Comparison of ENCODE assay signal across 8 mouse cellular contexts in the genomic region with DNA sequence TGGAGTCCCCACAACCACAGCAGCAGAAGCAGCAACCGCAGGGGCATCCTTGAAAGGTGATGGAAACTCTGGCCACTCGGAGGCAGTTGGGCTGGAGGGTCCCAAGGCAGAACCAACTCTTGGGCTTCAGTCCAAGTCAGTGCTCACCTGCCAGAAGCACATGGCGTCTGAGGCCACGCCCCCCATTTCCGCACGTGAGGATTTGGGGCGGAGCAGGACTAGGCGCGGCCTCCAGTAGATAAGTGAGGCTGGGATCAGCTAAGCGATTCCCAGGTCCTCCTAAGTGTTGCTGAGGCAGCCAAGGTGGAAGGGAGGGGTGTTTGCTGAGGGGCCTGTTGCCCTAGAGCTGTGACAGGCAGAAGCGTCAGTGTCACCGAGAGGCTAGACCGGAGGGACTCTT. TPM values are rescaled to one million over a fixed set of nuclear protein-coding genes. Genes with fewer than 3 reads are reported as not detected.
A peak's percentile ranks its signal among the peaks of the same experiment; 100 is the strongest.
DNase-seq lines count a peak whose midpoint lies in the region; ATAC-seq lines count a peak whose summit lies in the region.

No protein-coding gene starts in this region.

- no peak overlapping the region for H3K4me3 ChIP-seq in forebrain, embryonic 12.5 days (replicated peaks)
- H3K4me3 ChIP-seq in liver, embryonic 11.5 days (ENCODE audit: low read depth, low read length): peak overlapping the region; percentile 27
- 0 out of 2 replicates have a peak overlapping the region, but pooled peaks have one; percentile 7 for H3K4me3 ChIP-seq in stomach, embryonic 15.5 days (replicated peaks)

- WGBS in forebrain, embryonic 12.5 days: 3% methylated on average over 13 of the region's 13 CpGs
- WGBS in liver, embryonic 11.5 days: 3% methylated on average over 13 of the region's 13 CpGs
- WGBS in stomach, embryonic 15.5 days: 4% methylated on average over 13 of the region's 13 CpGs

- H3K36me3 ChIP-seq in forebrain, embryonic 12.5 days (replicated peaks): no peaks in the 10 kb centered on the region
- no peaks in the 10 kb centered on the region for H3K36me3 ChIP-seq in liver, embryonic 11.5 days (ENCODE audit: control insufficient read depth, insufficient read depth, low read length)
- H3K36me3 ChIP-seq in stomach, embryonic 15.5 days: no peaks in the 10 kb centered on the region

- H3K9me3 ChIP-seq in forebrain, embryonic 12.5 days: peaks cover 7% of the 10 kb centered on the region; the same call in 1 of the 2 replicates
- H3K9me3 ChIP-seq in liver, embryonic 11.5 days (ENCODE audit: control insufficient read depth, low read length): peaks cover 2% of the 10 kb centered on the region; the same call in 1 of the 2 replicates
- H3K9me3 ChIP-seq in stomach, embryonic 15.5 days: no peaks in the 10 kb centered on the region

- peaks cover 37% of the 10 kb centered on the region for H3K4me1 ChIP-seq in forebrain, embryonic 12.5 days
- peaks cover 37% of the 10 kb centered on the region for H3K4me1 ChIP-seq in liver, embryonic 11.5 days (replicated peaks; ENCODE audit: control insufficient read depth, insufficient read depth, low read length)
- H3K4me1 ChIP-seq in stomach, embryonic 15.5 days: peaks cover 27% of the 10 kb centered on the region

- DNase-seq in thymus, postnatal 25 days: peak; percentile 36
- no peak for DNase-seq in thymus, adult 18-20 months
- no peak for DNase-seq in liver, embryonic 11.5 days (ENCODE audit: low spot score)
- DNase-seq in frontal cortex, postnatal 25 days (ENCODE audit: low spot score in 2 of 2): no peak
- no peak for DNase-seq in layer of hippocampus, adult 11-12 months (ENCODE audit: low spot score)
- DNase-seq in gastrocnemius, postnatal 36 days: no peak

- peaks cover 56% of the 10 kb centered on the region for H3K27me3 ChIP-seq in forebrain, embryonic 12.5 days
- H3K27me3 ChIP-seq in liver, embryonic 11.5 days (replicated peaks; ENCODE audit: control insufficient read depth, insufficient read depth, low read length): peaks cover 24% of the 10 kb centered on the region
- peaks cover 6% of the 10 kb centered on the region for H3K27me3 ChIP-seq in stomach, embryonic 15.5 days (replicated peaks)

- intact Hi-C loops in gastrocnemius, postnatal 36 days (cut with DNase I): no loop called here

- H3K9ac ChIP-seq in forebrain, embryonic 12.5 days: no peak overlapping the region
- H3K9ac ChIP-seq in liver, embryonic 11.5 days (ENCODE audit: low read depth, low read length): no peak overlapping the region
- no peak overlapping the region for H3K9ac ChIP-seq in stomach, embryonic 15.5 days

- peak overlapping the region; percentile 34 for H3K4me2 ChIP-seq in forebrain, embryonic 12.5 days
- H3K4me2 ChIP-seq in liver, embryonic 11.5 days: peak overlapping the region; percentile 56
- H3K4me2 ChIP-seq in stomach, embryonic 15.5 days: peak overlapping the region; percentile 36

- no peak overlapping the region for H3K27ac ChIP-seq in forebrain, embryonic 12.5 days
- H3K27ac ChIP-seq in liver, embryonic 11.5 days (ENCODE audit: low read depth, low read length): no peak overlapping the region
- no peak overlapping the region for H3K27ac ChIP-seq in stomach, embryonic 15.5 days

- no peak for ATAC-seq in forebrain, embryonic 12.5 days (ENCODE audit: low FRiP score)
- peak; percentile 42 for ATAC-seq in liver, embryonic 11.5 days (replicated peaks; ENCODE audit: low FRiP score)
- peak; percentile 59 for ATAC-seq in stomach, embryonic 15.5 days (ENCODE audit: insufficient read depth, low FRiP score, low read depth)

RNA-seq across cellular contexts. Expression of a gene that starts 0.9 kb away (rescaled TPM):
- 1.1 and 1.3 TPM in 2 replicates for polyA plus RNA-seq in forebrain, embryonic 12.5 days (2016; fragmentation: Nextera tagmentation; extraction: Ambion mirVana)
- 0.69 and 0.73 TPM in 2 replicates for polyA plus RNA-seq in liver, embryonic 11.5 days (2014; fragmentation: Nextera tagmentation; extraction: Ambion mirVana)
- 2.3 and 2.9 TPM in 2 replicates for polyA plus RNA-seq in stomach, embryonic 15.5 days (2015; fragmentation: Nextera tagmentation; extraction: Ambion mirVana)
- not detected for total RNA-seq in gastrocnemius, postnatal 36 days (2021)

RNA-seq across cellular contexts. Expression of a gene that starts 11.2 kb away (rescaled TPM):
- 5.8 and 6.5 TPM in 2 replicates for polyA plus RNA-seq in forebrain, embryonic 12.5 days (2016; fragmentation: Nextera tagmentation; extraction: Ambion mirVana)
- polyA plus RNA-seq in liver, embryonic 11.5 days (2014; fragmentation: Nextera tagmentation; extraction: Ambion mirVana): 2.7 and 3.8 TPM in 2 replicates
- polyA plus RNA-seq in stomach, embryonic 15.5 days (2015; fragmentation: Nextera tagmentation; extraction: Ambion mirVana): 10.6 and 10.7 TPM in 2 replicates
- 1 to 10 TPM; 9.6 to 10.0 TPM for total RNA-seq in gastrocnemius, postnatal 36 days (2021)

RNA-seq across cellular contexts. Expression of a gene that starts 15.5 kb away (rescaled TPM):
- polyA plus RNA-seq in forebrain, embryonic 12.5 days (2016; fragmentation: Nextera tagmentation; extraction: Ambion mirVana): 148 and 153 TPM in 2 replicates
- 140 and 158 TPM in 2 replicates for polyA plus RNA-seq in liver, embryonic 11.5 days (2014; fragmentation: Nextera tagmentation; extraction: Ambion mirVana)
- polyA plus RNA-seq in stomach, embryonic 15.5 days (2015; fragmentation: Nextera tagmentation; extraction: Ambion mirVana): 131 and 141 TPM in 2 replicates
- 10 to 100 TPM; 47.3 to 49.9 TPM for total RNA-seq in gastrocnemius, postnatal 36 days (2021)

RNA-seq across cellular contexts. Expression of a gene that starts 15.9 kb away (rescaled TPM):
- polyA plus RNA-seq in forebrain, embryonic 12.5 days (2016; fragmentation: Nextera tagmentation; extraction: Ambion mirVana): 14.4 and 14.7 TPM in 2 replicates
- polyA plus RNA-seq in liver, embryonic 11.5 days (2014; fragmentation: Nextera tagmentation; extraction: Ambion mirVana): 7.5 and 9.5 TPM in 2 replicates
- polyA plus RNA-seq in stomach, embryonic 15.5 days (2015; fragmentation: Nextera tagmentation; extraction: Ambion mirVana): 13.5 and 14.7 TPM in 2 replicates
- total RNA-seq in gastrocnemius, postnatal 36 days (2021): 1 to 10 TPM; 1.5 to 2.0 TPM

RNA-seq across cellular contexts. Expression of a gene that starts 45.3 kb away (rescaled TPM):
- polyA plus RNA-seq in forebrain, embryonic 12.5 days (2016; fragmentation: Nextera tagmentation; extraction: Ambion mirVana): 18.4 and 23.1 TPM in 2 replicates
- 9.9 TPM in 2 replicates for polyA plus RNA-seq in liver, embryonic 11.5 days (2014; fragmentation: Nextera tagmentation; extraction: Ambion mirVana)
- 11.6 and 12.8 TPM in 2 replicates for polyA plus RNA-seq in stomach, embryonic 15.5 days (2015; fragmentation: Nextera tagmentation; extraction: Ambion mirVana)
- total RNA-seq in gastrocnemius, postnatal 36 days (2021): 1 to 10 TPM; 2.0 to 2.8 TPM
